Mouse (Mus musculus) T-cell, adult 66 days (primary cell): Measurements from ENCODE around the gene Vmn1r126. TPM values are rescaled to one million over a fixed set of nuclear protein-coding genes. Genes with fewer than 3 reads are reported as not detected.

Source experiments
- total RNA-seq, 2 experiments: library from RNA; stranded (reverse); gene quantifications; 3 replicates in 1 of 2; 4 replicates in 1 of 2; pipeline ENCODE4 v1.2.4; 2023

Gene Vmn1r126
- not detected for total RNA-seq

GRCm38 (mm10) chr7:21301367-21301766, at the start of gene Vmn1r126:
Gene Vmn1r126, minus strand, starts transcription at chr7:21301467.

GRCm38 (mm10) chr7:21349073-21349472, 47.8 kb upstream of the Vmn1r126 start, which contains the start of gene Vmn1r128:
Gene Vmn1r128, plus strand, starts transcription at chr7:21349373.

GRCm38 (mm10) chr7:21319761-21320160, 18.5 kb upstream of the Vmn1r126 start, which contains the start of gene Vmn1r127:
Gene Vmn1r127, minus strand, starts transcription at chr7:21319861.

GRCm38 (mm10) chr7:21271879-21272278, 29.4 kb downstream of the Vmn1r126 start, which contains the start of gene Vmn1r125:
Gene Vmn1r125, plus strand, starts transcription at chr7:21272179.

GRCm38 (mm10) chr7:21260517-21260916, 40.8 kb downstream of the Vmn1r126 start, which contains the start of gene Vmn1r124:
Gene Vmn1r124, minus strand, starts transcription at chr7:21260617.

Other genes starting within 250 kb of the Vmn1r126 start
- gene Vmn1r120, start 247.7 kb downstream of the Vmn1r126 start, total RNA-seq: not detected
- gene Vmn1r121, start 203.0 kb downstream of the Vmn1r126 start, total RNA-seq: not detected
- not detected for gene Vmn1r122, start 167.3 kb downstream of the Vmn1r126 start, total RNA-seq
- not detected for gene Vmn1r123, start 139.3 kb downstream of the Vmn1r126 start, total RNA-seq
- gene Gm5157, start 111.0 kb downstream of the Vmn1r126 start, total RNA-seq: not detected
- gene Vmn1r124, start 40.9 kb downstream of the Vmn1r126 start, total RNA-seq: not detected
- gene Vmn1r125, start 29.3 kb downstream of the Vmn1r126 start, total RNA-seq: not detected
- gene Vmn1r127, start 18.4 kb upstream of the Vmn1r126 start, total RNA-seq: not detected
- not detected for gene Vmn1r128, start 47.9 kb upstream of the Vmn1r126 start, total RNA-seq
- gene Vmn1r129, start 59.8 kb upstream of the Vmn1r126 start, total RNA-seq: not detected
- gene Gm6882, start 131.3 kb upstream of the Vmn1r126 start, total RNA-seq: not detected
- not detected for gene Vmn1r130, start 210.3 kb upstream of the Vmn1r126 start, total RNA-seq
- gene Vmn1r131, start 244.6 kb upstream of the Vmn1r126 start, total RNA-seq: not detected